Mouse (Mus musculus): ENCODE data around the gene Hsd17b6.
"Not testable (repeated sequence)": the region's sequence is repeated elsewhere in the genome, so short reads cannot be mapped to it uniquely, and the experiment has no call there.

The Hsd17b6 gene

DNA sequence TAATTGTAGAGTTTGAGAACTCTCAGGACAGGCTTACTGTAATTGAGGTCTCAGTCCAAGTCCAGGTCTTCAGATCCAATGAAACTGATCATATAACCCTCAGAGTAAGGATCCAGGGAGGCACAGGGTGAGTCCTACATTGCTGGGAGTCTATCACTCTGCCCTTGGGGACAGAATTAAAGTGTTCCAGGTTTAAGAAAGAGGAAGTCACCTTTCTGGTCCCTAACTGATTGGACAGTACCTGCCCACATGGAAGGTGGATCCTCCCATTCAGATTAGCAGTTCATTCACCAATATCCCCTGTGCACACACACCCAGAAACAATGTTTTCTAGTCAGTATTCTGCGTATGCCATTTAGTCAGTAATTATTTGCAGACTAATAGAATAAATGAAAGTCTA, at the start of gene Hsd17b6:
TSS of gene Hsd17b6 (minus strand) at position 166 of the 400 bp plus-strand sequence.
- DNase-seq (ENCODE audit: low spot score) = no peak

DNA sequence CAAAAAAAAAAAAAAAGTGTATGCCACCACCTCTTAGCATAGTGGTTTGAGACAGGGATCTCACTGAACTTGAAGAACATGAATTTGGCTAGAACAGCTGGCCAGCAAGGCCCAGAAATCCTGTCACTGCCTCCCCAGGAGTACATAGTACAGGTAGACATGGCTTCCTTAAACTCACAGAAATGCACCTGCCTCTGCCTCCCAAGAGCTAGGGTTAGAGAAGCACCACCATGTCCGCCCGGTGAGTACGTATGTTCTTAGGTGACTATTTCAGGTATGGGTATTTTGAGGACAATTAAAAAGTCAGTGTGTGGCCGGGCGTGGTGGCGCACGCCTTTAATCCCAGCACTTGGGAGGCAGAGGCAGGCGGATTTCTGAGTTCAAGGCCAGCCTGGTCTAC, 45.6 kb upstream of the Hsd17b6 start:
- DNase-seq (ENCODE audit: low spot score) = no peak

DNA sequence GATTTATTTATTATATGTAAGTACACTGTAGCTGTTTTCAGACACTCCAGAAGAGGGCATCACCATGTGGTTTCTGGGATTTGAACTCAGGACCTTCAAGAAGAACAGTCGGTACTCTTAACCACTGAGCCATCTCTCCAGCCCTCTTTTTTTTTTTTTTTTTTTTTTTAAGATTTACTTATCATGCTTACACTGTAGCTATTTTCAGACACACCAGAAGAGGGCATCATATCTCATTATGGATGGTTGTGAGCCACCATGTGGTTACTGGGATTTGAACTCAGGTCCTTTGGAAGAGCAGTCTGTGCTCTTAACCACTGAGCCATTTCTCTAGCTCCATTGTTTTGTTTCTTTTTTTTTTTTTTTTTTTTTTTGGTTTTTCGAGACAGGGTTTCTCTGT, 44.7 kb upstream of the Hsd17b6 start:
- not testable (repeated sequence) for DNase-seq (ENCODE audit: low spot score)

DNA sequence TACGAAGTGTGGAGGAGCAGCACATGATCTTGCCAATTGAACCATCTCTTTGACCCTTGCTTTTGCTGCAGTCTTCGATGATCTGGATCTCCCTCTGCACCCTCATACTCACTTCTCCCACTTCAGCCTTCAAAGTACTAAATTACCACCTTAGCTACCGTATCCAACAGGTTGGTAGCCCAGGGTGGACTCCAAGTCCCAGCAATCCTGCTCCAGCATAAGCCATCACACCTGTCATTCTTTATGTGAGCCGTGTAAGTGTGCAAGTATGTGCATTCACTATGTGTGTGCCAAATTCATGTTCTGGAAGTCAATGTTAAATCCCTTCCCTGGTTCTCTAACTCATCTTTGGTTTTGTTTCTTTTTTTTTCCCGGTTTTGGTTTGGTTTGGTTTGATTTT, 44.2 kb upstream of the Hsd17b6 start:
- no peak for DNase-seq (ENCODE audit: low spot score)

DNA sequence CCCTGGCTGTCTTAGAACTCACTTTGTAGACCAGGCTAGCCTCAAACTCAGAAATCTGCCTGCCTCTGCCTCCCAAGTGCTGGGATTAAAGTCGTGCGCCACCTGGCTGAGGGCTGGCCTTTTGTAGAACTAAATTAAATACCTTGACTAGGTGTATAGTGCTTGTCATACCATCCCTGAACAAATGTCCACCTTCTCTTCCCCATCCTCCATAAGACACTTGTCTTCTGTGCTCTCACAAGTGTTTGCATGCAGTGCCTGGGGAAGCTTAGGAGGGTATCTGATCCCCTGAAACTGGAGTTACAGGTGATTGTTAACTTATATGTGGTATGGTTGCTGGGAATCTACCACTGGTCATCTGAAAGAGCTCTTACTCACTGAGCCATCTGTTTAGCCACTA, 42.9 kb upstream of the Hsd17b6 start:
- DNase-seq (ENCODE audit: low spot score) = no peak

DNA sequence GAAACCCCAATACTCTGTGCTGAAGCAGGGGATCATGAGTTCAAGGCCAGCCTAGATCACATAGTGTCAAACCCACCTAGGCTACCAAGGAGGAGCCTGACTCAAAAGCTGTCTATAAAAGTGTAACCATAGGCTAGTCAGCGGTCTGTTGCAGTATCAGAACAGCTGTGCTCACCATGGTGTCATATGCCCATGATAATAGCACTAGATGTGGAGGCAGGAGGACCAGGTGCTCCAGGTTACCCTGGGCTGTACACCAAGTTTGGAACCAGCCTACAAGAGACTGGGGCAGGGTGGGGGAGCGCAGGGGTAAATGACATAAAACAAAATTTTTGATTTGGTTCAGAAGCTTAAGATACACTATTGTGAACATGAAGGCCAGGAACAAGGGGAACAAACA, 42.3 kb upstream of the Hsd17b6 start:
- DNase-seq (ENCODE audit: low spot score) = no peak

DNA sequence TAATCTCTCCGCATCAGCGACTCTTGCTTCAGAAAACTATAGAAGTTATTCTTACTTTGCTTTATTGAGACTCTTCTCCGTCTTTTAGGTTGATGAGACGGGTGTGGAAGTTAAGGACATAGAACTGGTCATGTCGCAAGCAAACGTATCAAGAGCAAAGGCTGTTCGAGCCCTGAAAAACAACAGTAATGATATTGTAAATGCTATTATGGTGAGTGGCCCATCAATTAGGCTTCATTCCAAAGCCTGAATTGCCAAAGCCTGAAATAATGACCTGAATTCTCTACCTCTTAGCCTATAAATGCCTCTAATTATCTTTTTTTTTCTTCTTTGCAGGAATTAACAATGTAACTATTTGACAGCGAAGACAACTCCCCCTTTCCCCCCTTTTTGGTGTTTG, 40.7 kb upstream of the Hsd17b6 start:
- no peak for DNase-seq (ENCODE audit: low spot score)

DNA sequence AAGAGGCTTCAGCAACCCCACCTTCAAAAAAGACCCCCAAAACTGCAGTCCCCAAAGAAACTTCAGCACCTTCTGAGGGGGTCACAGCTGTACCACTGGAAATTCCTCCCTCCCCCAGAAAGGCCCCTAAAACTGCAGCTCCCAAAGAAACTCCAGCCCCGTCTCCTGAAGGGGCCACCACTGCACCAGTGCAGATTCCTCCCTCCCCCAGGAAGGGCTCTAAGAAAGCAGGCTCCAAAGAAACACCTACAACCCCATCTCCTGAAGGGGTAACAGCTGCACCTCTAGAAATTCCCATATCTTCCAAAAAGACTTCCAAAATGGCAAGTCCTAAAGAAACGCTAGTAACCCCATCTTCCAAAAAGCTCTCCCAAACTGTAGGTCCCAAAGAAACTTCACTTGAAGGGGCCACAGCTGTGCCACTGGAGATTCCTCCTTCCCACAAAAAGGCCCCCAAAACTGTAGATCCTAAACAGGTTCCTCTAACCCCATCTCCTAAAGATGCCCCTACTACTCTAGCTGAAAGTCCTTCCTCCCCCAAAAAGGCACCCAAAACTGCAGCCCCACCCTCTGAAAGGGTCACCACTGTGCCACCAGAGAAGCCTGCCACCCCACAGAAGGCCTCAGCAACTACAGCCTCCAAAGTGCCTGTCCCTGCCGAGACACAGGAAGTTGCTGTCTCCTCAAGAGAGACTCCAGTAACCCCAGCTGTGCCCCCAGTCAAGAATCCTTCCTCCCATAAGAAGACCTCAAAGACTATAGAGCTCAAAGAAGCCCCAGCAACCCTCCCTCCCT, 35.8 kb upstream of the Hsd17b6 start:
- DNase-seq (ENCODE audit: low spot score) = no peak

DNA sequence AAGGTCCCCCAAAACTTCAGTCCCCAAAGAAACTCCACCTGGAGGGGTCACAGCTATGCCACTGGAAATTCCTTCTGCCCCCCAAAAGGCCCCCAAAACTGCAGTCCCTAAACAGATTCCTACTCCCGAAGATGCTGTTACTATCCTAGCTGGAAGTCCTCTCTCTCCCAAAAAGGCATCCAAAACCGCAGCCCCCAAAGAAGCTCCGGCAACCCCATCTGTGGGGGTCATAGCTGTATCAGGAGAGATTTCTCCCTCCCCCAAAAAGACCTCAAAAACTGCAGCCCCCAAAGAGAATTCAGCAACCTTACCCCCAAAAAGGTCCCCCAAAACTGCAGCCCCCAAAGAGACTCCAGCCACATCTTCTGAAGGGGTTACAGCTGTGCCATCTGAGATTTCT, 35.1 kb upstream of the Hsd17b6 start:
- no peak for DNase-seq (ENCODE audit: low spot score)

DNA sequence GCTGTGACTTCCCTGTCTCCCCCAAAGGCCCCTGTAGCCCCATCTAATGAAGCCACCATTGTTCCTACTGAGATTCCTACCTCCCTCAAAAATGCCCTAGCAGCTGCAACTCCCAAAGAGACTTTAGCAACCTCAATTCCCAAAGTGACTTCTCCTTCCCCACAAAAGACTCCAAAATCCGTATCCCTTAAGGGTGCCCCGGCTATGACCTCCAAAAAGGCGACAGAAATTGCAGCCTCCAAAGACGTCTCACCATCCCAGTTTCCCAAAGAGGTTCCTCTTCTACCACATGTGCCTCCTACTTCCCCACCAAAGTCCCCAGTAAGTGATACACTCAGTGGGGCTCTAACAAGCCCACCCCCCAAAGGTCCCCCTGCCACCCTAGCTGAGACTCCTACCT, 34.2 kb upstream of the Hsd17b6 start:
- no peak for DNase-seq (ENCODE audit: low spot score)

DNA sequence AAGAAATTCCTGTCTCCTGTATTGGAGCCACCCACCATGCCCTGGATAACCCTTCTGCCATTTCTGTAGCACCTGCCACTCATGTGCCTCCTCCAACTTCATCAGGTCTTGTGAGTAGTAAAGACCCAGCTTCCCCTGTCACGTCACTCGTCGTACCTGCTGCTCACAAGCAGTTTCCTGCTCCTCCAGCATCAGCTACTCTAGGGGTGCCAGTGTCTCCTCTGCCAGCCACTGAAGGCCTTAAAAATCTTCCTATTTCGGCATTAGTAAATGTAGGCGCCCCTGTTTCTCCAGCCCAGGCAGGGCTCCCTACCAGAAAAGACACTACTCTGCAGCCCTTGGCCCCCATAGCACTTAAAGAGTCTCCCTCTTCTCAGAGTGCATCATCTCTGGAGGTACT, 32.9 kb upstream of the Hsd17b6 start:
- no peak for DNase-seq (ENCODE audit: low spot score)

DNA sequence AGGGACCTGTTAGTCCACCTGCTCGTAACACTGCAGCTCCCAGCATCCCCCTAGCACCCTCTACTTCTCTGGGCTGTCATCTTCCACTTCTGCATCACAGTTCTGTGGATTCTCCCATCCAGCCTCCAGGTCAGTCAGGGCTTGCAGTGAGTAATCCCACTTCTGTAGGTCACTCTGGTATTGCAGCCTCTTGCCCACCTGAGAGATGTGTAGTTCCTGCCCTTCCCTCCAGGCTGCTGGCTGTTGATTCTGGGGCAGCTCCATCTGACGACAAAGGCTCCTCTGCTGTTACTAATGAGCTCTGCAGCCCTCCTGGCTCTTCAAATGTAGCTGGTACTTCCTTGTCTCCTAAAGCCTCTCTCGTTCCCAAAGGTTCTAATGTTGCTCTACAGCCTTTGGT, 32.4 kb upstream of the Hsd17b6 start:
- DNase-seq (ENCODE audit: low spot score) = no peak

DNA sequence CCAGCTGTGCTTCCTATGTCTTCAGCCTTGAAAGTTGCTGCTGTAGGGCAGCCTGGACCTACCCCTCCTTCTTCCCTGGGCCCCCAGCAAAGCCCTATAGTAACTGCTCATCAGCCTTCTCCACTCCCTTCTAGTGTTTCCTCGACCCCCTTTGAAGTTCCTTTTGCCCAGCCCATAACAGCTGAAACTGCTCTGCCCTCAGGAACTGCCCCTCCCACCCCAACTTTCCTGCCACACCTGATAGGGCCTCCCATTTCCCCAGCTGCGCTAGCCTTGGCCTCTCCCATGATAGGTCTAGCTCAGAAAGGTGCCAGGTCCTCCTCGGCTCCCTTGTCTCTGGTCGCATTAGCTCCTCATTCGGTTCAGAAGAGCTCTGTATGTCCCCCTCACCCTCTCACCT, 31.8 kb upstream of the Hsd17b6 start:
- DNase-seq (ENCODE audit: low spot score) = no peak

DNA sequence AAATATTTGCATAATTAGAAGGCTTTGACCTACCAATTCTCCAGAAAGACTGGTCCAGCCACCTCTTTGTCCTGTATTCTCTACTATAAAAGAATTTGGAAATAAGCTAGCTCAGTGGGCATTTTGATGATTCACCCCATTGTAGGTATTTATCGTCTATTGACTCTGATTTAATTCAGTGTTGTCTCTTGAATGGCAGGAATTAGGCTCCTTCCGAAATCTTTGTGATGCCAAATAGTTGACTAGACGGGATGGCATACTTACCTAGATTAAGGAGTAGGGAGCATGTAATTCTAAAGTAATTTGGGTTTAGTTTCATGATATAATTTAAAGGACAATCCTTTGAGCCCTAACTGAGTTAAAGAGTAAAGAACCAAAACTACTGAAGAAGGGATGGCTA, 30.5 kb upstream of the Hsd17b6 start:
- no peak for DNase-seq (ENCODE audit: low spot score)

DNA sequence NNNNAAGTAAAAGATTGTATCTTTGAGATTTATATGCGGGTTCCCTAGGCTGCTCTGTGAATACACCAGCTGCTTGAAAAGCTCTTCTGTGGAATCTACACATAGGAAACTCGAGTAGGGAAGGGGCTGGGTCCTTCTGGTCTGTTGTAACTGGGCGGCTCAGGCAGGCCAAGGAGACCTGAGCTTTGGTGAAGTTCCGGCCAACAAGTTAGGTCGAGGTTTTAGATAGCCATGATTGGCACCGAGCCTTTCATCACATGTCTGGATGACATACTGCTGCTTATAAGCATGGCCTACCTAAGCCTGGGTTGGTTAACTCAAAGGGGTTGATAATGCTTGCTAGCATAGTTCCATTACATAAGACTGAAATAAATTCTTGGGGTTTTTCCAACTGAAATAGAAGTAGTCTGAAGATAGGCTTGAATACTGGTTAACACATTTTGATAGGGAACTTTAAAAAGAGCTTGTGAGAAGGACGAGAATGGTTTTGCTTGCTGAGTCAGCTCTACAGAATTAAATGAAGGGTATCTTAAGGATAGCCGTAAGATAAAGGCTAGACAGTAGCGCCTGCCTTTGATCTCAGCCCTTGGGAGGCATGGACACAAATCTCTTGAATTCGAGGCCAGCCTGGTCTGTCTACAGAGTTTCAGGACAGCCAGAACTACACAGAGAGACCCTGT, 29.5 kb upstream of the Hsd17b6 start:
- DNase-seq (ENCODE audit: low spot score) = peak; percentile 18

DNA sequence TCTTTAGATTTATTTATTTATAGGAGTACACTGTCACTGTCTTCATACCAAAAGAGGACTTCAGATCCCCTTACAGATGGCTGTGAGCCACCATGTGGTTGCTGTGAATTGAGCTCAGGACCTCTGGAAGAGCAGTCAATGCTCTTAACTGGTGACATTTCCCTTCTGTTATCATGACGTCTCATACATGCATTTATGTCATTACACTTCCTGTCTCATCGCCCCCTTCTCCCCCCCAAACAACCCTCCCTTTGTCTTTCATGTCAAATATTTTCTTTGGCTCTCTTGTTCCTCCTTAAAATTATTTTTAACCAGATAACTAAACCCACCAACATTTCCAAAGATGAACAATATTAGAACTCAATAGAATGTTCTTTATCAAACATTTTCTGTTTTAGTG, 23.4 kb upstream of the Hsd17b6 start:
- DNase-seq (ENCODE audit: low spot score) = no peak

DNA sequence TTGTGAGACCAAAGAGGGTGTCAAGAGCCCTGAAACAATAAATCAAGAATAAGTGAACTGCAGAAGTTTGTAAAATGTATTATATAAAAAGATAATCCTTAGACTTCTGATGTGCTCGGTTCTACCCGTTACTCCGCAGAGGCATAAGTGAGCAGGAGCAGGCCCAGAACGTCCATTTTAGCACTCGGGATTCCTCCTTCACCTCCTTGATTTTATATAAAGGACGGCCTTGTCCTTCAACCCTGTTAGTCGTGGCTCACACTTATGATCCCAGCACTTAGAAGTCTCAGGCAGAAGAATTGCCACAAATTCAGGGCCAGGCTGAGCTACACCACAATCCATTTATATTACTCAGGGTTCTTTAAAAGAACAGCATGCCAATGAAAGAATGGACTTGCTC, 22.5 kb upstream of the Hsd17b6 start:
- DNase-seq (ENCODE audit: low spot score) = no peak

DNA sequence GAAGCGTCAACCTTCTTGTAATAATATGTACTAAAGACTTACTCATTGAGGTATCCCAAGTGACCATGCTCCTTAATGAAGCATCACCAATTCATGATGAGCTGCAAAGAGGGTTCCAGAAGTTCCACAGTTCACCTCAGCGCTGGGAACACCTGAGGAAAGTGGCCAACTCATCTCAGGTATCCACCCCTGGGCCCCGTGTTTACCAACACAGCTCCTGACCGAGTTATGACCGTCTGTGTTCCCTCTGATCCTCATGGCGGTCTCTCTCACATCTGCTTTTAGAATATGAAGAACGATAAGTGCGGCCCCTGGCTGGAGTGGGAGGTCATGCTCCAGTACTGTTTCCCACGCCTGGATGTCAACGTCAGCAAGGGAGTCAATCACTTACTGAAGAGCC, 16.1 kb upstream of the Hsd17b6 start:
- no peak for DNase-seq (ENCODE audit: low spot score)

DNA sequence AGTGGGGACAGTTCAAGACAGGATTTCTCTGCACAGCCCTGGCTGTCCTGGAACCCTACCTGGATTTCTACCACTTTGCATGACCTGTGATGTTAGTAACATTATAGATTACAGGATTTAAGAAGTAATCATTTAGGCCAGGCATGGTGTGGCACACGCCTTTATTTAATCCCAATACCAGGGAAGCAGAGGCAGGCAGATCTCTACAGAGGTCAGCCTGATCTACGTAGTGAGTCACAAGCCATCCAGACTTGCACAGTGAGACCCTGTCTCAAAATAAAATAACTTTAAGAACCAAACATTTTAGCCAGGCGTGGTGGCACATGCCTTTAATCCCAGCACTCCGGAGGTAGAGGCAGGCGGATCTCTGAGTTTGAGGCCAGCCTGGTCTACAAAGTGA, 14.8 kb upstream of the Hsd17b6 start:
- DNase-seq (ENCODE audit: low spot score) = no peak

DNA sequence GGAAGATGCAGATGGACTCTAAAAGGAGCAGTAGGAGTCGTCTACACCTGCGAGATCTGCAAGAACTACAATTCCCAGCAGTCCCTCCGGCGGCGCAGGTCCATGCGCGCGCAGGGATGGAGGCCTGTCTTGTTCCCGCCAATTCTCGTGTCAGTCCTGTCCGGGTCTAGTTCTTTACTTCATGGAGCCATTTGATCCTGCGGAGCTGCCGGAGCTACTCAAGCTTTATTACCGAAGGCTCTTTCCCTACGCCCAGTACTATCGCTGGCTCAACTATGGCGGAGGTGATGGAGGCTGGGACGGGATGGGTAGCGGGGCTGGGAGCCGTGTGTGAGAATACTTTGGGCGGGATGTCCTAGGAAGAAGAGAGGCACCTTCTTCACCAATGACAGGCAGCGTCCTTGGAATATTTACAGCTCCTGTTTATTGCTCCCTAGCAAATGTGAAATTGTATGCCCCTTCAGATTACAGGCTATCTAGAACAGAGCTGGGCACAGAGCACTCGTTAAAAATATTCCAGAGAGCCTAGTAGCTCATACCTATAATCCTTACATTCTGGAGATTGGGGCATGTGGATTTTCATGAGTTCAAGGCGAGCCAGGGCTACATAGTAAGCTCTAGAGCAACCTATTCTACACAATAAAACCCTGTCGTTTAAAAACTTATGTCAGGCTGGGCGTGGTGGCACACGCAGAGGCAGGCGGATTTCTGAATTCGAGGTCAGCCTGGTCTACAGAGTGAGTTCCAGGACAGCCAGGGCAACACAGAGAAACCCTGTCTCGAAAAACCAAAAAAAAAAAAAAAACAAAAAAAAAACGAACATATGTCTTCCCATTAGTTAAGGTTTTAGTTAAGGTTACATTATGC, 7.9 kb upstream of the Hsd17b6 start, which contains the start of gene Prim1:
TSS of gene Prim1 (plus strand) at position 101 of the 867 bp plus-strand sequence.
- DNase-seq (ENCODE audit: low spot score) = peak; percentile 80

DNA sequence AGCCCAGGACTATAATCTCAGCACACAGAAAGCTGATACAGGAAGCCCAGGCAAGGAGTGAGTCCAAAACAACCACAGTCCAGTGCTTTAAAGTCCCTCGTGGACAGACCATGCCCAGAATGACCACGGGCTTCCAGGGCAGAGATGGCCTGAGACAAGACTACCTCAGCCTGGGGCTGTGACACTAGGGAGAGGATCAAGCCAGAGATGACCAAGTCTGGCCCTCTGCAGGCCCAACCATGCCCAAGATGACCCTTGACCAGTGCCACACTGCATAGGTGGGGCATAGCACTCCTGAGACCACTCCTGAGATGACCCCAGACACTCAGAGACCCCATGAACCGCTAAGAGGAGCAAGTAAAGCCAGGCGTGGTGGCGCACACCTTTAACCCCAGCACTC, 2.3 kb upstream of the Hsd17b6 start:
- no peak for DNase-seq (ENCODE audit: low spot score)

DNA sequence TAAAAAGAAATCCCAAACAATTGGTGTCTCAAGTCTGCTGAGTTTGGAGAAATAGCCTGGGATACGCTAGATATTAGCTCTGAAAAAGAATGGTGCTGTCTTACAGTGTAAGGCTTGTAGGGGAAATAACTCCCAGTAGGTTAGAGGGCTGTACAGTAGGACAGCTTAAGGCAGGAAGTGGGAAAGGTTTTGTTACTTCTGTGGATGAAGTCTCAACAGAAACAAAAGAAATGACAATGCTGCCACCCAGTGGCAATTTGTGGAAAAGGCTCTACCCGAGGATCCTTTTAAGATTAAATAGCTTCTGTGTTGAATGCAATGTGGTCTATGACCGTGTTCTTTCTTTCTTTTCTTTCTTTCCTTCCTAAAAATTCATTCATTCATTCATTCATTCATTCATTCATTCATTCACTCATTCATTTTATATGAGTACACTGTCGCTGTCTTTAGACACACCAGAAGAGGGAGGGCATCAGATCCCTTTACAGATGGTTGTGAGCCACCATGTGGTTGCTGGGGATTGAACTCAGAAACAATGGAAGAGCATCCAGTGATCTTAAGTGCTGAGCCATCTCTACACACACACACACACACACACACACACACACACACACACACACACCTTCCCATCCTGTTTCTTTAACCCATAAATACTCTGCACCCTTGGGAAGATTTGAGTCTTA, 937 bp upstream of the Hsd17b6 start:
- peak; percentile 51 for DNase-seq (ENCODE audit: low spot score)
